Mouse (Mus musculus) left cerebral cortex, adult 9 months (tissue): ENCODE results near the gene Map1a.

Source experiments
- DNase-seq, 2 experiments: peaks; one replicate each; pipeline ENCODE4 v3.0.0; 2022; ENCODE audit warnings: low spot score in 2 of 2

Gene Map1a

GRCm38 (mm10) chr2:121308997-121309416 is 19.6 kb downstream of the Map1a start:
- no peak for DNase-seq

GRCm38 (mm10) chr2:121316278-121316677 is 26.9 kb downstream of the Map1a start:
- no peak for DNase-seq

- no peak for DNase-seq
Measured at GRCm38 (mm10) chr2:121323041-121323440, 33.6 kb downstream of the Map1a start.

- DNase-seq = no peak
Measured at GRCm38 (mm10) chr2:121323693-121324470, 34.5 kb downstream of the Map1a start.

GRCm38 (mm10) chr2:121329492-121329891 is 40.1 kb downstream of the Map1a start:
- no peak for DNase-seq

GRCm38 (mm10) chr2:121339057-121339456 is 49.7 kb downstream of the Map1a start:
- no peak for DNase-seq

GRCm38 (mm10) chr2:121353156-121353555 is 63.8 kb downstream of the Map1a start:
- DNase-seq = no peak

GRCm38 (mm10) chr2:121354378-121354777 is 65.0 kb downstream of the Map1a start:
- DNase-seq = peak in 1 of 2 experiments; percentile 12

GRCm38 (mm10) chr2:121354820-121355592 is 65.6 kb downstream of the Map1a start, which contains the start of gene Ppip5k1:
Ppip5k1 (minus strand) TSS chr2:121355396.
- DNase-seq = peak; percentile 94 to 99

GRCm38 (mm10) chr2:121357494-121357893 is 68.1 kb downstream of the Map1a start, which contains the start of gene Ckmt1:
Ckmt1 (plus strand) TSS chr2:121357714.
- DNase-seq = no peak

- no peak for DNase-seq
Measured at GRCm38 (mm10) chr2:121357961-121358360, 68.6 kb downstream of the Map1a start.

GRCm38 (mm10) chr2:121358381-121358780 is 69.0 kb downstream of the Map1a start:
- DNase-seq = peak; percentile 71 to 87

- no peak for DNase-seq
Measured at GRCm38 (mm10) chr2:121359461-121359860, 70.1 kb downstream of the Map1a start.
